Mouse (Mus musculus) erythroblast, embryonic 14.5 days (primary cell): ENCODE results near the gene Tcf20.

Source experiments
- GATA1 ChIP-seq: IDR thresholded peaks from 2 replicates; pipeline ENCODE4 v1.6.1; 2012; ENCODE audit warnings: low read length, inconsistent platforms, mixed read lengths
- TAL1 ChIP-seq: IDR thresholded peaks from 3 replicates; pipeline ENCODE4 v1.6.1; 2012; ENCODE audit warnings: low read length, inconsistent platforms, mixed read lengths

DNA sequence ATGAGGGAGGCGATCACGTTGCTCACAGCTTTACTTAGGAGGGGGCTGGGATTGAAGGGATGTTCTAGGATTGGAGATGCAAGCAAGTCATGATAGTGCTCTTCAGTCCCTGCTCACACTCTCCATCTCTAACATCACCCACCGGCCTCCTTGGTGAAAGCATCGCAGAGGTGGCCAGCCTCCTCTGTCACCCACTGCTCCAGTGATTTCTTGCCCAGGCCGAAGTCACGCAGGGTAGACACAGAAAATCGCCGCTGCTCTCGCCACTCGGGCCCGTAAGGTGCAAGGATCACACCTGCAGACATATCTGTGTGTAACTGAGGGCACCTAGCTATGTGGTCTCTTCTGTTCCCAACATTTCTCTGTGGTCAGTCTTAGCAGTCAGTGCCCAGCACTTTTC is 195.1 kb downstream of the Tcf20 start:
- TF ChIP-seq GATA1, result no peak
- no peak for TF ChIP-seq TAL1
